Mouse (Mus musculus): ENCODE measurements around the gene Nat8f4. TPM values are rescaled to one million over a fixed set of nuclear protein-coding genes. Genes with fewer than 3 reads are reported as not detected.

The Nat8f4 gene
- polyA plus RNA-seq, 1 experiment, result not detected

GRCm38 (mm10) chr6:85853481-85853880 is 51.2 kb downstream of the Nat8f4 start:
- Histone ChIP-seq H3K4me1 (ENCODE audit: control insufficient read depth, insufficient read depth, low read length) (peaks cover 14% of the 10 kb centered on the region), H3K4me3 (ENCODE audit: insufficient read depth, low read depth, low read length) (no peak overlapping the region), H3K27ac (ENCODE audit: insufficient read depth, low read depth, low read length) (no peak overlapping the region)
- TF ChIP-seq POLR2A (IDR thresholded peaks at IDR 0.05; ENCODE audit: insufficient read depth, low read depth, low read length) (no peak), CTCF (IDR thresholded peaks at IDR 0.05; ENCODE audit: insufficient read depth, low read depth, low read length) (no peak)
- WGBS, result 50% methylated on average over 3 of the region's 3 CpGs

GRCm38 (mm10) chr6:85851062-85851773 is 53.5 kb downstream of the Nat8f4 start:
- no peak for TF ChIP-seq POLR2A (IDR thresholded peaks at IDR 0.05; ENCODE audit: insufficient read depth, low read depth, low read length)
- no peak for TF ChIP-seq CTCF (IDR thresholded peaks at IDR 0.05; ENCODE audit: insufficient read depth, low read depth, low read length)
- WGBS, result 93% methylated on average over 7 of the region's 7 CpGs
- H3K4me3 ChIP-seq (ENCODE audit: insufficient read depth, low read depth, low read length), result no peak overlapping the region
- peaks cover 5% of the 10 kb centered on the region; the same call in 1 of the 2 replicates for H3K4me1 ChIP-seq (ENCODE audit: control insufficient read depth, insufficient read depth, low read length)
- H3K27ac ChIP-seq (ENCODE audit: insufficient read depth, low read depth, low read length), result no peak overlapping the region

- H3K4me1 ChIP-seq (ENCODE audit: control insufficient read depth, insufficient read depth, low read length), result peaks cover 3% of the 10 kb centered on the region; the same call in 1 of the 2 replicates
- TF ChIP-seq CTCF (IDR thresholded peaks at IDR 0.05; ENCODE audit: insufficient read depth, low read depth, low read length) (no peak), POLR2A (IDR thresholded peaks at IDR 0.05; ENCODE audit: insufficient read depth, low read depth, low read length) (no peak)
- no peak overlapping the region for H3K4me3 ChIP-seq (ENCODE audit: insufficient read depth, low read depth, low read length)
- H3K27ac ChIP-seq (ENCODE audit: insufficient read depth, low read depth, low read length), result no peak overlapping the region
- 42% methylated on average over 2 of the region's 2 CpGs for WGBS
Observed at GRCm38 (mm10) chr6:85849240-85849639, 55.4 kb downstream of the Nat8f4 start.

Other genes starting within 250 kb of the Nat8f4 start
- gene Nat8f7, start 191.7 kb downstream of the Nat8f4 start, polyA plus RNA-seq (2012; ENCODE audit: insufficient read depth, insufficient read length, low replicate concordance, missing spikeins), result not detected in 2 replicates
- not detected in 2 replicates for gene Nat8f3, start 139.1 kb downstream of the Nat8f4 start, polyA plus RNA-seq (2012; ENCODE audit: insufficient read depth, insufficient read length, low replicate concordance, missing spikeins)
- not detected in 2 replicates for gene Nat8f6, start 83.9 kb downstream of the Nat8f4 start, polyA plus RNA-seq (2012; ENCODE audit: insufficient read depth, insufficient read length, low replicate concordance, missing spikeins)
- gene Nat8f5, start 83.9 kb downstream of the Nat8f4 start, polyA plus RNA-seq (2012; ENCODE audit: insufficient read depth, insufficient read length, low replicate concordance, missing spikeins), result not detected in 2 replicates
- gene Nat8, start 72.8 kb downstream of the Nat8f4 start, polyA plus RNA-seq (2012; ENCODE audit: insufficient read depth, insufficient read length, low replicate concordance, missing spikeins), result not detected in 2 replicates
- gene Nat8f2, start 35.7 kb downstream of the Nat8f4 start, polyA plus RNA-seq (2012; ENCODE audit: insufficient read depth, insufficient read length, low replicate concordance, missing spikeins), result not detected in 2 replicates
- not detected in 2 replicates for gene Tprkb, start 7.0 kb upstream of the Nat8f4 start, polyA plus RNA-seq (2012; ENCODE audit: insufficient read depth, insufficient read length, low replicate concordance, missing spikeins)
- not detected in 2 replicates for gene Nat8f1, start 10.8 kb upstream of the Nat8f4 start, polyA plus RNA-seq (2012; ENCODE audit: insufficient read depth, insufficient read length, low replicate concordance, missing spikeins)
- gene Dusp11, start 56.8 kb upstream of the Nat8f4 start, polyA plus RNA-seq (2012; ENCODE audit: insufficient read depth, insufficient read length, low replicate concordance, missing spikeins), result 707 TPM in 1 of 2 replicates, not detected in the other
- not detected in 2 replicates for gene Figla, start 111.3 kb upstream of the Nat8f4 start, polyA plus RNA-seq (2012; ENCODE audit: insufficient read depth, insufficient read length, low replicate concordance, missing spikeins)
- gene Add2, start 123.8 kb upstream of the Nat8f4 start, polyA plus RNA-seq (2012; ENCODE audit: insufficient read depth, insufficient read length, low replicate concordance, missing spikeins), result 39.6 TPM in 1 of 2 replicates, not detected in the other